23 mouse cellular contexts compared by ENCODE assay signal in the genomic region with DNA sequence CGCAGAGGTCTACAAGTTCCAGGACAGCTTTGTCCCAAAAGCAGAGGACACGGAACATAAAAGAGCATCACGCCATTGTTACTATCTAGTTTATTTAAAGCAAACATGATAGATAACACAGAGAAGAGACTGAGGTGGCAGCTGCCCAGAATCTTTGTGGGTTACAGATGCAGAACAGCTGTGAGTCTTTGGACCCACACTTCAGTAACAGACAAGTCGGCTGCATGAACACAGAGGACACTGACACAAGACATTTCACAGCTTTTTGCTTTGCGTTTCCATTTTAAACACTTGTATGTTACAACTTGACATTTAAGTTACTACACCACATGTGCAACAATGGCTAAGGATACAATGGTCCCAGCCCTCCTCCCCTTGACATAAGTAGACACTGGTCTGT. TPM values are rescaled to one million over a fixed set of nuclear protein-coding genes. Genes with fewer than 3 reads are reported as not detected.
"Had no signal": no experiment of that assay in that cellular context is flagged by ENCODE, and none has a peak within 500 bp of the region (broad histone marks: within the 10 kb centered on the region; RNA-seq: fewer than 3 reads in every experiment).

No protein-coding gene starts in this region.

- ATAC-seq: liver, postnatal 0 days; midbrain, embryonic 16.5 days had no signal

- DNase-seq: liver, embryonic 13.5 days; liver, postnatal 0 days; midbrain, embryonic 14.5 days; retina, postnatal 1 day; right cerebral cortex, adult 18-20 months; right cerebral cortex, postnatal 25 days; right cerebral cortex, postnatal 4 days; spleen, adult 18-20 months; thymus, adult 18-20 months; thymus, postnatal 14 days; thymus, postnatal 36 days had no signal

- H3K27ac ChIP-seq: liver, embryonic 13.5 days; liver, embryonic 15.5 days; lung, embryonic 15.5 days; midbrain, embryonic 10.5 days; midbrain, embryonic 12.5 days; neural tube, embryonic 13.5 days; neural tube, embryonic 15.5 days had no signal

- H3K4me3 ChIP-seq: liver, embryonic 13.5 days; liver, embryonic 15.5 days; lung, embryonic 15.5 days; midbrain, embryonic 10.5 days; midbrain, embryonic 12.5 days; myocyte; neural tube, embryonic 13.5 days; neural tube, embryonic 15.5 days had no signal

- H3K9me3 ChIP-seq: liver, embryonic 13.5 days; liver, embryonic 15.5 days; lung, embryonic 15.5 days; midbrain, embryonic 10.5 days; midbrain, embryonic 12.5 days; neural tube, embryonic 13.5 days; neural tube, embryonic 15.5 days had no signal

- H3K9ac ChIP-seq: liver, embryonic 13.5 days; liver, embryonic 15.5 days; liver, postnatal 0 days; lung, embryonic 15.5 days; midbrain, embryonic 12.5 days; neural tube, embryonic 13.5 days; neural tube, embryonic 15.5 days had no signal

- H3K4me2 ChIP-seq: liver, embryonic 11.5 days; liver, embryonic 13.5 days; liver, embryonic 15.5 days; lung, embryonic 15.5 days; midbrain, embryonic 12.5 days; neural tube, embryonic 13.5 days; neural tube, embryonic 15.5 days had no signal

- H3K27me3 ChIP-seq: liver, embryonic 13.5 days; liver, embryonic 15.5 days; lung, embryonic 15.5 days; midbrain, embryonic 12.5 days; neural tube, embryonic 13.5 days; neural tube, embryonic 15.5 days had no signal

RNA-seq across cellular contexts. Expression of gene Klhl10, which starts 34.6 kb away (rescaled TPM):
- total RNA-seq: megakaryocyte, adult 5-6 weeks; megakaryocyte-erythroid progenitor cell, adult 5-6 weeks had no signal
- polyA plus RNA-seq: small intestine, adult 2 months had no signal
